36 mouse cellular contexts compared by ENCODE assay signal in the genomic region with DNA sequence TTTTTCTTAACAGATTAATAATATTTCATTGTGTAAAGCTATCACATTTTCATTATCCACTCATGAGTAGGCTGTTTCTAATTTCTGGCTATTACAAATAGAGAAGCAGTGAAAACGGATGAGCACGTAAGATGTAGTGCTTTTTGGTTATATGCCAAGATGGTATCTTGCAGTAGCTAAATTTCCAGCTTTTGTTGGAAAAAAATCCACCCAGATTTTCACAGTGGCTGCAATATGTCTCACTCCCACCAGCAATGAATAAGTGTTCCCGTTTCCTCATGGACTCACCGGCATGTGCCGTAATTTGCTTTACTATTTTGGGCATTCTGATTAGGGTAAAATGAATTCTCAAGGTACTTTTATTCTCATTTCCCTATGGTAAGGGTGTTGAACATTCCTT.
DNase-seq lines count a peak whose midpoint lies in the region; ATAC-seq and TF ChIP-seq lines count a peak whose summit lies in the region.
"Had no signal": no experiment of that assay in that cellular context is flagged by ENCODE, and none has a peak within 500 bp of the region (broad histone marks: within the 10 kb centered on the region; RNA-seq: fewer than 3 reads in every experiment).

No protein-coding gene starts in this region.

- WGBS in forebrain, embryonic 14.5 days = 87% methylated on average over 5 of the region's 5 CpGs
- WGBS in forebrain, embryonic 16.5 days = 75% methylated on average over 5 of the region's 5 CpGs

- no peak for TF ChIP-seq POLR2A in brain, embryonic 14.5 days (IDR thresholded peaks at IDR 0.05; ENCODE audit: borderline replicate concordance, extremely low read depth, insufficient read depth, insufficient read length, poor library complexity, severe bottlenecking)

- DNase-seq in forebrain, embryonic 14.5 days (ENCODE audit: low spot score) = peak; percentile 33
- DNase-seq in left cerebral cortex, postnatal 25 days (ENCODE audit: low spot score in 2 of 2) = peak; percentile 35 to 70
- no peak for DNase-seq in left cerebral cortex, postnatal 4 days
- DNase-seq in brain, embryonic 14.5 days (ENCODE audit: low read depth) = peak; percentile 11
- DNase-seq in layer of hippocampus, postnatal 36 days = peak; percentile 10 to 16
- no peak for DNase-seq in spleen, postnatal 36 days (ENCODE audit: low spot score in 2 of 2)
- DNase-seq in heart, postnatal 25 days (ENCODE audit: low spot score) = no peak
- DNase-seq: adrenal gland, postnatal 10 days; cerebellum, adult 11-12 months; cerebellum, adult 9-11 months; embryo, embryonic 11 days; forebrain, postnatal 0 days; gastrocnemius, postnatal 25 days; heart, adult 11 months; heart, postnatal 36 days; kidney, adult 8-10 months; kidney, postnatal 4 days; liver; lung, adult 2 months; lung, postnatal 10 days; midbrain, embryonic 14.5 days; retina, postnatal 1 day; thymus, adult 2 months; thymus, postnatal 36 days had no signal

- no peak for TF ChIP-seq CTCF in brain, embryonic 14.5 days (IDR thresholded peaks at IDR 0.05; ENCODE audit: borderline replicate concordance, extremely low read depth, insufficient read depth, insufficient read length)

- no peak overlapping the region for H3K4me3 ChIP-seq in forebrain, embryonic 14.5 days (ENCODE audit: low read depth, low read length)
- H3K4me3 ChIP-seq in forebrain, embryonic 16.5 days (replicated peaks; ENCODE audit: low read length) = no peak overlapping the region
- H3K4me3 ChIP-seq: embryonic facial prominence, embryonic 12.5 days; forebrain, embryonic 10.5 days; heart, embryonic 10.5 days; heart, embryonic 15.5 days; hindbrain, embryonic 13.5 days; neural tube, embryonic 15.5 days had no signal

- H3K36me3 ChIP-seq in forebrain, embryonic 14.5 days (ENCODE audit: control insufficient read depth, insufficient read depth, low read length) = no peaks in the 10 kb centered on the region
- no peaks in the 10 kb centered on the region for H3K36me3 ChIP-seq in forebrain, embryonic 16.5 days (ENCODE audit: control insufficient read depth, insufficient read depth)
- H3K36me3 ChIP-seq: heart, embryonic 15.5 days had no signal

- H3K9me3 ChIP-seq in forebrain, embryonic 14.5 days (replicated peaks; ENCODE audit: control insufficient read depth, low read length) = no peaks in the 10 kb centered on the region
- H3K9me3 ChIP-seq in forebrain, embryonic 16.5 days (ENCODE audit: control insufficient read depth, low read length) = no peaks in the 10 kb centered on the region
- H3K9me3 ChIP-seq: embryonic facial prominence, embryonic 12.5 days; forebrain, embryonic 10.5 days; heart, embryonic 10.5 days; heart, embryonic 15.5 days; hindbrain, embryonic 13.5 days; neural tube, embryonic 15.5 days had no signal

- no peak for ATAC-seq in forebrain, embryonic 14.5 days
- ATAC-seq in forebrain, embryonic 16.5 days = no peak
- ATAC-seq: forebrain, postnatal 0 days; intestine, embryonic 16.5 days had no signal

- no peak overlapping the region for H3K27ac ChIP-seq in forebrain, embryonic 14.5 days (ENCODE audit: low read depth, low read length)
- no peak overlapping the region for H3K27ac ChIP-seq in forebrain, embryonic 16.5 days (ENCODE audit: low read length)
- H3K27ac ChIP-seq: embryonic facial prominence, embryonic 12.5 days; forebrain, embryonic 10.5 days; heart, embryonic 10.5 days; heart, embryonic 15.5 days; hindbrain, embryonic 13.5 days; kidney, postnatal 0 days; liver, embryonic 14.5 days; macrophage; neural tube, embryonic 15.5 days had no signal

- no peaks in the 10 kb centered on the region for H3K27me3 ChIP-seq in forebrain, embryonic 14.5 days (replicated peaks; ENCODE audit: control insufficient read depth, insufficient read depth, low read length)
- H3K27me3 ChIP-seq in forebrain, embryonic 16.5 days (replicated peaks; ENCODE audit: control insufficient read depth, insufficient read depth, low read length) = no peaks in the 10 kb centered on the region
- H3K27me3 ChIP-seq: CH12.LX; embryonic facial prominence, embryonic 12.5 days; heart, embryonic 15.5 days; hindbrain, embryonic 13.5 days; neural tube, embryonic 15.5 days had no signal

- intact Hi-C loops in left cerebral cortex, postnatal 25 days (cut with DNase I) = no loop called here
- intact Hi-C loops in left cerebral cortex, postnatal 4 days (cut with DNase I) = no loop called here
- intact Hi-C loops in heart, postnatal 25 days (cut with DNase I) = no loop called here

- no peaks in the 10 kb centered on the region for H3K4me1 ChIP-seq in forebrain, embryonic 14.5 days (ENCODE audit: control insufficient read depth, insufficient read depth, low read length)
- H3K4me1 ChIP-seq in forebrain, embryonic 16.5 days (replicated peaks; ENCODE audit: control insufficient read depth, insufficient read depth, low read length) = no peaks in the 10 kb centered on the region
- H3K4me1 ChIP-seq: embryonic facial prominence, embryonic 12.5 days; forebrain, embryonic 10.5 days; heart, embryonic 15.5 days; hindbrain, embryonic 13.5 days; neural tube, embryonic 15.5 days had no signal

- H3K4me2 ChIP-seq in forebrain, embryonic 14.5 days (ENCODE audit: low read length) = no peak overlapping the region
- H3K4me2 ChIP-seq in forebrain, embryonic 16.5 days (ENCODE audit: low read length) = no peak overlapping the region
- H3K4me2 ChIP-seq: embryonic facial prominence, embryonic 12.5 days; heart, embryonic 15.5 days; hindbrain, embryonic 13.5 days; neural tube, embryonic 15.5 days had no signal

- no peak overlapping the region for H3K9ac ChIP-seq in forebrain, embryonic 14.5 days (ENCODE audit: low read length)
- H3K9ac ChIP-seq in forebrain, embryonic 16.5 days (replicated peaks; ENCODE audit: low read depth, low read length) = no peak overlapping the region
- H3K9ac ChIP-seq: embryonic facial prominence, embryonic 12.5 days; forebrain, postnatal 0 days; heart, embryonic 15.5 days; hindbrain, embryonic 13.5 days; liver, embryonic 14.5 days; neural tube, embryonic 15.5 days had no signal

Comparison
In these comparisons a context has a peak if more than half of its experiments do, and no peak if none do; other contexts are left out.
1. DNase-seq: peak in forebrain, embryonic 14.5 days (single experiment), left cerebral cortex, postnatal 25 days (2 of 2), brain, embryonic 14.5 days (single experiment) and layer of hippocampus, postnatal 36 days (2 of 2); none in left cerebral cortex, postnatal 4 days (single experiment), spleen, postnatal 36 days (0 of 2) and heart, postnatal 25 days (single experiment).